Mouse (Mus musculus): Measurements from ENCODE around the gene Pknox2. TPM values are rescaled to one million over a fixed set of nuclear protein-coding genes. Genes with fewer than 3 reads are reported as not detected.
A peak's percentile ranks its signal among the peaks of the same experiment; 100 is the strongest.

The Pknox2 gene
- total RNA-seq, 4 experiments from 2014 or later: 38.5 to 59.5 (median 43.0) TPM

GRCm38 (mm10) chr9:36999393-36999792, 147.8 kb downstream of the Pknox2 start:
- no peak for DNase-seq (ENCODE audit: low spot score in 2 of 2)

- no peak for DNase-seq (ENCODE audit: low spot score in 2 of 2)
These were observed 156.4 kb downstream of the Pknox2 start for GRCm38 (mm10) chr9:36990626-36991368.

- DNase-seq (ENCODE audit: low spot score in 2 of 2): no peak
These were observed 157.2 kb downstream of the Pknox2 start for GRCm38 (mm10) chr9:36989991-36990390.

GRCm38 (mm10) chr9:36985233-36985632, 162.0 kb downstream of the Pknox2 start:
- peak; percentile 64 to 71 for DNase-seq (ENCODE audit: low spot score in 2 of 2)

- DNase-seq (ENCODE audit: low spot score in 2 of 2): no peak
These were observed 170.4 kb downstream of the Pknox2 start for GRCm38 (mm10) chr9:36976596-36977362.

- peak; percentile 67 to 71 for DNase-seq (ENCODE audit: low spot score in 2 of 2)
These were observed 173.6 kb downstream of the Pknox2 start for GRCm38 (mm10) chr9:36973486-36974227.

- DNase-seq (ENCODE audit: low spot score in 2 of 2): no peak
These were observed 175.1 kb downstream of the Pknox2 start for GRCm38 (mm10) chr9:36972089-36972488.

GRCm38 (mm10) chr9:36971066-36971465, 176.1 kb downstream of the Pknox2 start:
- no peak for DNase-seq (ENCODE audit: low spot score in 2 of 2)

- DNase-seq (ENCODE audit: low spot score in 2 of 2): peak; percentile 70 to 92
These were observed 176.6 kb downstream of the Pknox2 start for GRCm38 (mm10) chr9:36970651-36971050.

- DNase-seq (ENCODE audit: low spot score in 2 of 2): no peak
These were observed 178.1 kb downstream of the Pknox2 start for GRCm38 (mm10) chr9:36969131-36969530.

GRCm38 (mm10) chr9:36968713-36969112, 178.5 kb downstream of the Pknox2 start:
- no peak for DNase-seq (ENCODE audit: low spot score in 2 of 2)

GRCm38 (mm10) chr9:36968236-36968635, 179.0 kb downstream of the Pknox2 start:
- DNase-seq (ENCODE audit: low spot score in 2 of 2): no peak

- DNase-seq (ENCODE audit: low spot score in 2 of 2): no peak
These were observed 181.5 kb downstream of the Pknox2 start for GRCm38 (mm10) chr9:36965720-36966119.

GRCm38 (mm10) chr9:36964230-36964629, 183.0 kb downstream of the Pknox2 start:
- DNase-seq (ENCODE audit: low spot score in 2 of 2): no peak

- DNase-seq (ENCODE audit: low spot score in 2 of 2): no peak
These were observed 183.7 kb downstream of the Pknox2 start for GRCm38 (mm10) chr9:36963512-36963911.

GRCm38 (mm10) chr9:36961874-36962273, 185.3 kb downstream of the Pknox2 start:
- no peak for DNase-seq (ENCODE audit: low spot score in 2 of 2)

- no peak for DNase-seq (ENCODE audit: low spot score in 2 of 2)
These were observed 186.1 kb downstream of the Pknox2 start for GRCm38 (mm10) chr9:36961153-36961552.

- no peak for DNase-seq (ENCODE audit: low spot score in 2 of 2)
These were observed 196.1 kb downstream of the Pknox2 start for GRCm38 (mm10) chr9:36951133-36951484.

- DNase-seq (ENCODE audit: low spot score in 2 of 2): no peak
These were observed 196.7 kb downstream of the Pknox2 start for GRCm38 (mm10) chr9:36950271-36951132.

- DNase-seq (ENCODE audit: low spot score in 2 of 2): no peak
These were observed 199.0 kb downstream of the Pknox2 start for GRCm38 (mm10) chr9:36948181-36948580.

- DNase-seq (ENCODE audit: low spot score in 2 of 2): no peak
These were observed 200.0 kb downstream of the Pknox2 start for GRCm38 (mm10) chr9:36947056-36947694.

Measured in layer of hippocampus, adult 8-10 months (tissue).